Mouse (Mus musculus) CH12.LX (cell line): Measurements from ENCODE around the gene Ptp4a2.

ENCODE experiments used
- CHD1 ChIP-seq: IDR thresholded peaks from 2 replicates; pipeline ENCODE4 v1.6.1; 2012; ENCODE audit warnings: low read depth, low read length, improper control_type of control experiment, inconsistent platforms
- CTCF ChIP-seq, 2 experiments: IDR thresholded peaks in 1 of 2; conservative IDR thresholded peaks in 1 of 2; 2 replicates each; pipeline ENCODE4 v1.5.1; 2011 to 2012; ENCODE audit warnings: low read depth in 2 of 2, low read length in 2 of 2, improper control_type of control experiment in 1 of 2, inconsistent platforms in 1 of 2, mild to moderate bottlenecking in 1 of 2, moderate library complexity in 1 of 2
- E2F4 ChIP-seq: IDR thresholded peaks from 2 replicates; pipeline ENCODE4 v1.6.1; 2011; ENCODE audit warnings: low read depth, low read length, improper control_type of control experiment; ENCODE audit not compliant: insufficient replicate concordance
- HCFC1 ChIP-seq: IDR thresholded peaks from 2 replicates; pipeline ENCODE4 v1.6.1; 2012; ENCODE audit warnings: low read depth, mild to moderate bottlenecking, inconsistent platforms, low read length, improper control_type of control experiment
- MAX ChIP-seq: IDR thresholded peaks from 2 replicates; pipeline ENCODE4 v1.6.1; 2011; ENCODE audit warnings: low read length, improper control_type of control experiment
- MXI1 ChIP-seq: IDR thresholded peaks from 2 replicates; pipeline ENCODE4 v1.6.1; 2011; ENCODE audit warnings: mild to moderate bottlenecking, low read depth, low read length, improper control_type of control experiment
- POLR2A ChIP-seq: IDR thresholded peaks from 2 replicates; pipeline ENCODE4 v1.6.1; 2011; ENCODE audit warnings: low read depth, mild to moderate bottlenecking, improper control_type of control experiment, low read length
- POLR2AphosphoS2 ChIP-seq: IDR thresholded peaks from 2 replicates; pipeline ENCODE4 v1.6.1; 2011; ENCODE audit warnings: low read depth, low read length, improper control_type of control experiment
- SIN3A ChIP-seq: IDR thresholded peaks from 2 replicates; pipeline ENCODE4 v1.6.1; 2012; ENCODE audit warnings: low read length, improper control_type of control experiment, inconsistent platforms
- USF2 ChIP-seq: conservative IDR thresholded peaks from 2 replicates; pipeline ENCODE4 v1.6.1; 2011; ENCODE audit warnings: low read depth, low read length, improper control_type of control experiment
- ZC3H11A ChIP-seq: IDR thresholded peaks from 2 replicates; pipeline ENCODE4 v1.6.1; 2012; ENCODE audit warnings: low read depth, mild to moderate bottlenecking, inconsistent platforms, low read length, improper control_type of control experiment
- ZKSCAN1 ChIP-seq: IDR thresholded peaks from 2 replicates; pipeline ENCODE4 v1.6.1; 2012; ENCODE audit warnings: low read depth, inconsistent platforms, low read length, improper control_type of control experiment, borderline replicate concordance
- ZNF384 ChIP-seq: IDR thresholded peaks from 2 replicates; pipeline ENCODE4 v1.6.1; 2012; ENCODE audit warnings: low read depth, low read length, improper control_type of control experiment, inconsistent platforms

- TF ChIP-seq CTCF (conservative IDR thresholded peaks at IDR 0.05 in 1 of 2, IDR thresholded peaks at IDR 0.05 in 1 of 2; ENCODE audit: low read depth in 2 of 2, low read length in 2 of 2) (peak; percentile 80 to 95), POLR2AphosphoS2 (no peak), E2F4 (no peak), POLR2A (no peak), CHD1 (no peak), ZNF384 (peak; percentile 34; the same call in 1 of the 2 replicates), USF2 (no peak), ZKSCAN1 (no peak), MXI1 (peak; percentile 22; the same call in 1 of the 2 replicates), ZC3H11A (peak; percentile 94), HCFC1 (no peak), MAX (no peak), SIN3A (peak; percentile 39)
Observed at GRCm38 (mm10) chr4:129785178-129785577, 25.8 kb upstream of the Ptp4a2 start.
